Mouse (Mus musculus): ENCODE measurements at regions not wholly inside any gene's neighbourhood (a gene's known extent, or its start where the extent isn't known, plus 50 kb on each side); places are given as distances from the start of the nearest gene placed in this dataset.

DNA sequence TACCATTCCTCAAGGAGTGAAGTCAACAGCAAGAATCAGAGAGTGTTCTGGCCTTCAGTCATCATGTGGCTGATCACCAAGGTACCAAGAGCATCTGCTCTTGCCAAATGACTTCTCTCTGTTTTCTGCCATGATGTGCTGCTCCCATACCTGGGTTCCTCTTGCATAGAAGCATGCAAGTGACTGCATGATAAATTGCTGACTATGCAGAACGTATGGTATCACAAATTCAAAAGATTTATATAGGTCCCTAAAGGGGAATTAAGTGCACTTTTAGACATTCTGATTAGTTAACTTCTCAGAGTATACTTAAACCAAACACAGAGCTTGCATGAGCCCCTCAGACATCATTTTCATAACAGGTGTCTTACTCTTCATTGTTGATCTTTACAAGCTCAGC, 207.4 kb upstream of the Dnajc24 start:
- Histone ChIP-seq H3K9ac (ENCODE audit: low read depth, low read length) (no peak overlapping the region), H3K4me3 (replicated peaks; ENCODE audit: low read depth, low read length) (no peak overlapping the region), H3K9me3 (replicated peaks; ENCODE audit: low read length) (no peaks in the 10 kb centered on the region), H3K36me3 (ENCODE audit: insufficient read depth, low read length) (no peaks in the 10 kb centered on the region), H3K4me2 (ENCODE audit: low read length) (no peak overlapping the region), H3K4me1 (replicated peaks; ENCODE audit: insufficient read depth, low read length) (no peaks in the 10 kb centered on the region), H3K27ac (no peak overlapping the region), H3K27me3 (ENCODE audit: insufficient read depth, low read length) (no peaks in the 10 kb centered on the region)
- DNase-seq (ENCODE audit: low spot score) (no peak), ATAC-seq (replicated peaks; ENCODE audit: low FRiP score, low read depth) (no peak)
- no peak for TF ChIP-seq CTCF (IDR thresholded peaks at IDR 0.05; ENCODE audit: low read depth)
- WGBS: 67% methylated on average over 1 of the region's 1 CpGs

DNA sequence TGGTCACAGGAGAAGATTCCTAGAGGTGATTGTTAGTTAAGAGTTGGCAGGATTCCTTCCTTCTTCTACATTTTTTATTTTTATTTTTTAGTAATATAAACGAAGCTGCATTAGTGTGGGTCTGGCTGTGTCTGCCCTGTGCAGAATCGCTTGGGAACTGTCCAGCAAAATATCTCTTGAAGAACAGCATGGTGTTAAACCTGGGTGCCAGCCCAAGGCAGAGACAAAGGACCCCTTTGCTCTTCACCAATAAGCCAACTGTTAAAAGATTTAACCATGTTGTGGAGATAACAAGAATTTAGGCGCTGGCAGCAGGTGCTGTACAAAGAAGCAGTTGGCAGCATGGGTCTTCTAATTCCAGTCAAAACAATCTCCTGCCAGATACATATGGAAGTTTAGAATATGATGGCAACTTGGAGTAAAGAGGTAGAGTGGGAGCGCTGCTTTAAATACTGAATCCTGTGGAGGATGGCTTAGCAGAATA, 205.5 kb upstream of the Dnajc24 start:
- no peaks in the 10 kb centered on the region for H3K4me1 ChIP-seq (replicated peaks; ENCODE audit: insufficient read depth, low read length)
- H3K36me3 ChIP-seq (ENCODE audit: insufficient read depth, low read length): no peaks in the 10 kb centered on the region
- H3K4me2 ChIP-seq (ENCODE audit: low read length): no peak overlapping the region
- no peaks in the 10 kb centered on the region for H3K9me3 ChIP-seq (replicated peaks; ENCODE audit: low read length)
- ATAC-seq (replicated peaks; ENCODE audit: low FRiP score, low read depth) (no peak), DNase-seq (ENCODE audit: low spot score) (no peak)
- H3K9ac ChIP-seq (ENCODE audit: low read depth, low read length): no peak overlapping the region
- H3K27me3 ChIP-seq (ENCODE audit: insufficient read depth, low read length): no peaks in the 10 kb centered on the region
- H3K27ac ChIP-seq: no peak overlapping the region
- TF ChIP-seq CTCF (IDR thresholded peaks at IDR 0.05; ENCODE audit: low read depth): no peak
- H3K4me3 ChIP-seq (replicated peaks; ENCODE audit: low read depth, low read length): no peak overlapping the region
- 73% methylated on average over 4 of the region's 4 CpGs for WGBS

DNA sequence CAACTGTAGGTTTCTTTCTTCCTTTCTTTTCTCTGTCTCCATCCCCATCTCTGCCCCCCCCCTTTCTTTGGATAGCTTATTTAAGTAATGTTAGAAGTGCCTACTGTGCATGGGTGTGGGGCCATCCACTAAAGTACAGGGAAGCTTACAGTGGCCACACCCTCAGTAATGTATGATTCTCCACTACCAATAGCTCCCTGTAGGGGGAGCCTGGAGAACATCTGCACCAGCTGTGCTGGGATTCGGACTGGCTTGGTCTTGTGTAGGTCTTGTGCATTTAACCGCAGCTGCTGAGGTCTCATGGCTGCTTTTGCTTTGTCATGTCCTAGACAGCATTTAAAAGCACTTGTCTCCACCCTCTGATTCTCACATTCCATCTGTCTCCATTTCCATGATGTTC, 196.8 kb upstream of the Dnajc24 start:
- Histone ChIP-seq H3K4me3 (replicated peaks; ENCODE audit: low read depth, low read length) (no peak overlapping the region), H3K27ac (no peak overlapping the region), H3K4me2 (ENCODE audit: low read length) (no peak overlapping the region), H3K36me3 (ENCODE audit: insufficient read depth, low read length) (no peaks in the 10 kb centered on the region), H3K4me1 (replicated peaks; ENCODE audit: insufficient read depth, low read length) (no peaks in the 10 kb centered on the region), H3K9ac (ENCODE audit: low read depth, low read length) (no peak overlapping the region), H3K9me3 (replicated peaks; ENCODE audit: low read length) (no peaks in the 10 kb centered on the region), H3K27me3 (ENCODE audit: insufficient read depth, low read length) (0 out of 2 replicates have a peak, but pooled peaks cover 2% of the 10 kb centered on the region)
- DNase-seq (ENCODE audit: low spot score) (no peak), ATAC-seq (replicated peaks; ENCODE audit: low FRiP score, low read depth) (no peak)
- 97% methylated on average over 2 of the region's 2 CpGs for WGBS
- TF ChIP-seq CTCF (IDR thresholded peaks at IDR 0.05; ENCODE audit: low read depth): no peak; the same call in 1 of the 2 replicates

DNA sequence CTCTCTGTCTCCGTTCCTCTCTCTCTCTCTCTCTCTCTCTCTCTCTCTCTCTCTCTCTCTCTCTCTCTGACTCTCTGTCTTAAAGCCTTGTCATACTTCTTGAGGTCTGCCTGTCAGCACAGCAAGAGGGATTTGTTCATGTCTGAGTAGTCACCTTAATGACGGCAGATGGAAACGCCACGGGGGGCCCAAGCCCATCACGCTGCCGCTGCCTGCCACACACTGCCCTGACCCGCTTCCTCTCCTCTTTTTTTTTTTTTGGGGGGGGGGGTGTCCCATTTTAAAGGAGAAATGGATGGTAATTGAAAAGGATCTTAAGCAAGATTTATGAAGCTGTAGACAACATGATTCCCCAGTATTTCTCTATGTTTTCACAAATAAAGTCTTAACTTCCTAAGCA, 191.8 kb upstream of the Dnajc24 start:
- H3K27me3 ChIP-seq (ENCODE audit: insufficient read depth, low read length): 0 out of 2 replicates have a peak, but pooled peaks cover 2% of the 10 kb centered on the region
- no peak overlapping the region for H3K4me2 ChIP-seq (ENCODE audit: low read length)
- no peaks in the 10 kb centered on the region for H3K36me3 ChIP-seq (ENCODE audit: insufficient read depth, low read length)
- WGBS: 25% methylated on average over 7 of the region's 7 CpGs
- TF ChIP-seq CTCF (IDR thresholded peaks at IDR 0.05; ENCODE audit: low read depth): no peak
- H3K4me1 ChIP-seq (replicated peaks; ENCODE audit: insufficient read depth, low read length): 0 out of 2 replicates have a peak, but pooled peaks cover 4% of the 10 kb centered on the region
- H3K27ac ChIP-seq: no peak overlapping the region
- H3K9me3 ChIP-seq (replicated peaks; ENCODE audit: low read length): no peaks in the 10 kb centered on the region
- DNase-seq (ENCODE audit: low spot score): no peak
- no peak overlapping the region for H3K4me3 ChIP-seq (replicated peaks; ENCODE audit: low read depth, low read length)
- ATAC-seq (replicated peaks; ENCODE audit: low FRiP score, low read depth): no peak
- H3K9ac ChIP-seq (ENCODE audit: low read depth, low read length): no peak overlapping the region

DNA sequence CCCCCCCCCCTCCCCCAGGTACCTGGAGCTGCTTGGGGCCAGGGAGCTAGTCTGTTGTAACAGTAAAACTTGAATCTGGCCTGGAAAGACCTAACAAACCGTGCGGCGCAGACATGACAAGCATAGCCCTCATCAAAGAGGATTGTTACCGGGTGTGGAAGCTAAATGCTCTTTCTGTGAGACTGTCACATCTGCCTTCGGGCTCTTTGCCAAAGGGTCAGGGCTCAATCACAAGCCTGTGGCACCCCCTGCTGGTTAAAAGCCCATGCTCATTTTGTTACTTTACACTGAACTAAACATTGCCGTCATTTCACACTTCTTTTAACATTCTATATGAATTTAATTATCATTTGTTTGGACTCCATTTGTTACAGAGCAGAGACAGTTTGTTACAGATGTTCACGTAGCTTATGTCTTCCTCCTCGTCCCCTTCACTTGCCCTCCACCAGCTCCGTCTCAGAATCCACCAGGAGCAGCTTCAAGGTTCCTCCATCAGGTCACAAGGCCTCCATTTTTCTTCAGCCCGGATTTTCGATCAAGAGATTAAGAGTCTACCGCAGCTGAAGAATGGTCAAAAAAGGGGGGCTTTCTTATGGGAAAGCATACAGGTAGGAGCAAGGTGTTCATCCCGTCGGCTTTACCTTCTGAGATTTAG, 191.1 kb upstream of the Dnajc24 start:
- Histone ChIP-seq H3K9me3 (replicated peaks; ENCODE audit: low read length) (no peaks in the 10 kb centered on the region), H3K36me3 (ENCODE audit: insufficient read depth, low read length) (no peaks in the 10 kb centered on the region), H3K27me3 (ENCODE audit: insufficient read depth, low read length) (0 out of 2 replicates have a peak, but pooled peaks cover 2% of the 10 kb centered on the region), H3K4me3 (replicated peaks; ENCODE audit: low read depth, low read length) (peak overlapping the region; percentile 13; the same call in 1 of the 2 replicates), H3K9ac (ENCODE audit: low read depth, low read length) (no peak overlapping the region), H3K27ac (no peak overlapping the region), H3K4me1 (replicated peaks; ENCODE audit: insufficient read depth, low read length) (0 out of 2 replicates have a peak, but pooled peaks cover 4% of the 10 kb centered on the region), H3K4me2 (ENCODE audit: low read length) (peak overlapping the region; percentile 56)
- DNase-seq (ENCODE audit: low spot score): peak; percentile 85
- TF ChIP-seq CTCF (IDR thresholded peaks at IDR 0.05; ENCODE audit: low read depth): peak; percentile 90
- ATAC-seq (replicated peaks; ENCODE audit: low FRiP score, low read depth): peak; percentile 73; the same call in 1 of the 2 replicates
- 11% methylated on average over 14 of the region's 14 CpGs for WGBS

DNA sequence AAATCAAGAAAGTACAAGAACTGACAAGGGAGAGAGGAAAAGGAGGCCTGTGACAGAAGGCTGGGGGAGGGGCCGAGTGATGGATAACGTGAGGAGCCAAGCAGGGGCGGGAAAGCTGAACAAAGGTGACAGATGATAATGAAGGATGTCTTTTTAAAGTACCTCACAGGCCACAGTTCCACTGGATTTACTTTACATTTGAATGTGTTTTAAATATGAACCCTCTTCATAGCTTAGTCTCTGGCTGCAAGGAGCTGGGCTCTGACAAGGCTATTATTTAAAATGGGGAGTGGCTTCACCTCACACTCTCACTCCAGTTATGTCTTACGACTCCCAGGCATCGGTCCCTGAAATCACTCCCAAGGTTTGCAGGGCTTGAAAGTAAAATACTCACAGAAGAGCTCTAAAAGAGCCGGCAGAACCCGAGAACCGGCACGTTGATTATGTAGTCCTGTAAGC, 190.6 kb upstream of the Dnajc24 start:
- peak; percentile 8 for DNase-seq (ENCODE audit: low spot score)
- H3K36me3 ChIP-seq (ENCODE audit: insufficient read depth, low read length): no peaks in the 10 kb centered on the region
- H3K4me1 ChIP-seq (replicated peaks; ENCODE audit: insufficient read depth, low read length): 0 out of 2 replicates have a peak, but pooled peaks cover 4% of the 10 kb centered on the region
- TF ChIP-seq CTCF (IDR thresholded peaks at IDR 0.05; ENCODE audit: low read depth): no peak
- H3K27me3 ChIP-seq (ENCODE audit: insufficient read depth, low read length): 0 out of 2 replicates have a peak, but pooled peaks cover 2% of the 10 kb centered on the region
- no peak overlapping the region for H3K9ac ChIP-seq (ENCODE audit: low read depth, low read length)
- H3K4me3 ChIP-seq (replicated peaks; ENCODE audit: low read depth, low read length): 0 out of 2 replicates have a peak overlapping the region, but pooled peaks have one; percentile 13
- ATAC-seq (replicated peaks; ENCODE audit: low FRiP score, low read depth): no peak
- H3K4me2 ChIP-seq (ENCODE audit: low read length): peak overlapping the region; percentile 56
- 3% methylated on average over 9 of the region's 9 CpGs for WGBS
- no peaks in the 10 kb centered on the region for H3K9me3 ChIP-seq (replicated peaks; ENCODE audit: low read length)
- H3K27ac ChIP-seq: no peak overlapping the region

Data from kidney, postnatal 0 days (tissue).